Mouse (Mus musculus) heart, embryonic 12.5 days (tissue): ENCODE measurements around the gene Mtch2. TPM values are rescaled to one million over a fixed set of nuclear protein-coding genes. Genes with fewer than 3 reads are reported as not detected.

Source experiments
- ATAC-seq: fragments of 200-750 bp; cut with Nextera tagmentation; 2 replicates; pipeline ENCODE4 v1.8.0; 2017; ENCODE audit warnings: moderate TSS enrichment, moderate library complexity; ENCODE audit not compliant: insufficient number of reproducible peaks, low FRiP score
- H3K27ac ChIP-seq: fragments of 300-500 bp; sonication (generic); 2 replicates; pipeline ENCODE4 v1.5.1; 2016; ENCODE audit warnings: mild to moderate bottlenecking, moderate library complexity; ENCODE audit not compliant: poor library complexity, severe bottlenecking
- H3K27me3 ChIP-seq: fragments of 300-500 bp; sonication (generic); replicated peaks from 2 replicates; pipeline ENCODE4 v1.6.1; 2016; ENCODE audit warnings: mild to moderate bottlenecking, moderate library complexity
- H3K36me3 ChIP-seq: fragments of 300-500 bp; sonication (generic); 2 replicates; pipeline ENCODE4 v1.6.1; 2016; ENCODE audit warnings: mild to moderate bottlenecking, moderate library complexity
- H3K4me1 ChIP-seq: fragments of 300-500 bp; sonication (generic); replicated peaks from 2 replicates; pipeline ENCODE4 v1.6.1; 2016; ENCODE audit warnings: mild to moderate bottlenecking
- H3K4me2 ChIP-seq: fragments of 300-500 bp; sonication (generic); 2 replicates; pipeline ENCODE4 v1.6.1; 2016; ENCODE audit warnings: mild to moderate bottlenecking, moderate library complexity
- H3K4me3 ChIP-seq: fragments of 300-500 bp; sonication (generic); 2 replicates; pipeline ENCODE4 v1.5.1; 2016; ENCODE audit warnings: mild to moderate bottlenecking
- H3K9ac ChIP-seq: fragments of 300-500 bp; sonication (generic); 2 replicates; pipeline ENCODE4 v1.6.1; 2016; ENCODE audit warnings: mild to moderate bottlenecking, moderate library complexity
- H3K9me3 ChIP-seq: fragments of 300-500 bp; sonication (generic); replicated peaks from 2 replicates; pipeline ENCODE4 v1.6.1; 2016; ENCODE audit warnings: mild to moderate bottlenecking, moderate library complexity
- WGBS: fragments of 180-500 bp; shearing (Covaris S2); methylation state at CpG from one replicate; pipeline ENCODE4 v1.1.7; 2016; 5-methylcytosine and 5-hydroxymethylcytosine counted together
- polyA plus RNA-seq: library from polyadenylated mRNA; unstranded; fragments of >200 nt; fragmentation: Nextera tagmentation; extraction: Ambion mirVana; gene quantifications from 2 replicates; pipeline ENCODE4 v1.2.1, GENCODE M21; 2016

Mtch2 gene
- polyA plus RNA-seq, 1 experiment from 2014 or later: 211 TPM

DNA sequence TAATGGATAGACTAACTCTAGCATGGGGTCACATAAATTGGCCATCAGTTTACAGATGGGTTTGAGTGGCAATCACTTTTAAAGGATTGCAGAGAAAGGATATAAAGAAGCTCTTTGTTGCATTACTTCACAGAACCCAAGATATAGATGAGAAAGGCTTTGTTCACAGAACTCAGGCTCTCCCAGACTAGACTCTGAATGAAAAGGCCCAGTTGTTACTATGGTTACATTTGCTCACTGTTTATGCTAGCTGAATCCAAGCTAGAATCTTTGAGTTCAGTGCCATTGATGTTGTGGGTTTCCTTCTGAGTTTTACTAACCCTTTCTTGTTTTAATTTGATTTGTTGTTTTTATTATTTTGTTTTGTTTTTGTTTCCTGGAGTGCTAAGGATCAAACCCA is 17.2 kb downstream of the Mtch2 start:
- H3K27ac ChIP-seq: no peak overlapping the region
- H3K36me3 ChIP-seq: peaks cover 74% of the 10 kb centered on the region
- no peaks in the 10 kb centered on the region for H3K27me3 ChIP-seq

DNA sequence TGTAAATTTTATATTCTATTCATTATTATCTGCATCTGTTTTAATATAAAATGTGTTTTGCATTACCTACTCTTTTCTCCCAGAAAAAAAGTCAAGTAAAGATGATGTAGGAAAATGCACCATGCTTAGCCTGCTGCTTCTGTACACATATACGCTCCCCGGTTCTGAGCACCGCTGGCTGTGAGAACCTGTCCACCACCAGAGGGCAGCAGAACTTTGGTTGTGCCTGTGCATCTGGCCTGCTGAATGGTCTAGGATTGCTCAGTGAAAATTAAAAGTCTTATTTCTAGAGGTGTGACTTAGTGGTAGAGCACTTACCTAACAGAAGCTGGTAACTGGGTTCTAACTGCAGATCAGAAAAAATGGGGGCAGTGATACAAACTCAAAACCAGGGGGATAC is 19.6 kb downstream of the Mtch2 start:
- H3K27ac ChIP-seq: no peak overlapping the region
- H3K9me3 ChIP-seq: no peaks in the 10 kb centered on the region
- H3K36me3 ChIP-seq: peaks cover 59% of the 10 kb centered on the region
- peak; percentile 78; the same call in 1 of the 2 replicates for ATAC-seq
- no peak overlapping the region for H3K4me2 ChIP-seq
- WGBS: 36% methylated on average over 3 of the region's 3 CpGs
- H3K27me3 ChIP-seq: no peaks in the 10 kb centered on the region
- peaks cover 28% of the 10 kb centered on the region for H3K4me1 ChIP-seq
- no peak overlapping the region for H3K9ac ChIP-seq
- H3K4me3 ChIP-seq: no peak overlapping the region

More for the DNA sequence above, 17.2 kb downstream of the Mtch2 start:
- no peak for ATAC-seq
- Histone ChIP-seq H3K9ac (no peak overlapping the region), H3K9me3 (no peaks in the 10 kb centered on the region), H3K4me3 (no peak overlapping the region), H3K4me2 (no peak overlapping the region), H3K4me1 (peaks cover 6% of the 10 kb centered on the region)

DNA sequence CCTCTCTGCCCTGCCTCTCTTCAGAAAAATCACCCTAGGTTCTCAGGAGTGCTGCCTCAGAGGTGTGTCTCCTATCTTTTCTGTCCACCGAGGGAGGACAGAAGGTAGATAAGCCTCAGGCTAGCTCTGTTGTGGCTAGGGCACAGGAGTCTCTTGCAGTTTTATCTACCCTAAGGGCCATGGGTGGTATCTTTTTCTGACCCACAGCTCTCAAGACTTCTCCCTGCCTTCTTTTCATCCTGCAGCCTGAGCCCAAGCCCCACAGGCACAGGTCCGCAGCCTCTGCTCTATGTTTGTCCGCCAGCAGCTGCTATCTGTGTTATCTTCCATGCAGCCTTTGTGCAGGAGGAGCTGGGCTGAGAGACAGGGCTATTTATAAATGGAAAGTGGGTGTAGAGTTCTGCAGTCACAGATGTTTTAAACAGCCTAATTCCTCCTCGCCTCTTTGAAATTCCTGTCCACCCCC is 23.2 kb downstream of the Mtch2 start:
- Histone ChIP-seq H3K9me3 (no peaks in the 10 kb centered on the region), H3K4me3 (no peak overlapping the region), H3K4me2 (peak overlapping the region; percentile 60), H3K4me1 (peaks cover 32% of the 10 kb centered on the region), H3K27me3 (no peaks in the 10 kb centered on the region), H3K9ac (peak overlapping the region; percentile 51; the same call in 1 of the 2 replicates), H3K36me3 (peaks cover 29% of the 10 kb centered on the region), H3K27ac (peak overlapping the region; percentile 95)
- peak; percentile 88 for ATAC-seq
- 2% methylated on average over 4 of the region's 4 CpGs for WGBS

DNA sequence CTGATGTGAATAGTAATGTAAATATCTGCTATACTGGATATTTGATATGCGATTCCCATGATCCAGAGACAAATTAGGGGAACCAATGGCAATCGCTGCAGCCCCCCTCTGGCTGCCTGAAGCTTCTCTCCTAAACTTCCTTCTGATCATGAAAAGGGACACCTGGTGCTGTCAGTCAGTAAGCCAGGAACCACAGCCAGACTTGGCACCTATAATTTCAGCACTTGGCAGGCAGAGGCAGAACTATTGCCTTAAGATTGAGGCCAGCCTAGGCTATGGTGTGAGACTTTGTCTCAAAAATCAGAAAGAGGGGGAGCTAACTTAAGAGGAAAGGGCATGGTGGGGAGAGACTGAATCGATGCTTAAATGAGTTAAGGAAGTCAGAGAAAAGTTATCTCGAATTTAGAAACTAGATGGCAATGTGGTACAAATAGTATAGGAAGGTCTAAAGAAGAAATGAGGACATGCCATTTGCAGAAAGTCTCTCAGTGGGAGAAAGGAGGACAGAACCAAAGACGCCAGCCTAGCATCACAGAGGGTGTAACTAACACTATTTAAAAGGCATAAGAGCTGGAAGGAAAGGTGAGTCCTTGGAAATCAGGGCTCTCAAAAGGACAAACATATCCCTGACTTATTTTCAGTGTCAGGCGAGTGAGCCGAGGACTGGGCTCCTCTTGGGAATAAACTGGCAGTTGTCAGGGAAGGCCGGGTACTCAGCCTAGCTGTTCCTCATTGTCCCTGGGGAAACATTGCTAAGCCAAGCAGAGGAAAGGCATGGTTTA is 24.4 kb downstream of the Mtch2 start:
- Histone ChIP-seq H3K27me3 (no peaks in the 10 kb centered on the region), H3K27ac (peak overlapping the region; percentile 95), H3K4me1 (peaks cover 32% of the 10 kb centered on the region), H3K4me3 (no peak overlapping the region), H3K4me2 (0 out of 2 replicates have a peak overlapping the region, but pooled peaks have one; percentile 60), H3K9ac (no peak overlapping the region), H3K9me3 (no peaks in the 10 kb centered on the region), H3K36me3 (peaks cover 19% of the 10 kb centered on the region)
- WGBS: 62% methylated on average over 8 of the region's 8 CpGs
- ATAC-seq: no peak

DNA sequence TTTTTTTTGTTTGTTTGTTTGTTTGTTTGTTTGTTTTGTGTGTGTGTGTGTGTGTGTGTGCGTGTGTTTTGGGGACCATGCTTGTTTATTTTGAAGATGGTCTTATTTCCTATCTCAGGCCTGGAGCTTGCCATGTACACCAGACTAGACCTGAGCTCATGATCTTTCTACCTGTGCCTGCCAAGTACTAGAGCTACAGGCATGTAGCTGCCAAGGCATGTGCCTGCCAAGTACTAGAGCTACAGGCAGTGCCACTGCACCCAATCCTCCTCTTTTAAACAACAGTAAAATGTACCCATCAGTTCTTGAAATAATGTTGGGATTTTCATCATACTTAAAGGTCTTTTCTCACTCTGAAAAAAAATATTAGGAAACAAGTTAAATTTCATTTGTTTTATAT is 27.1 kb downstream of the Mtch2 start:
- Histone ChIP-seq H3K4me1 (peaks cover 41% of the 10 kb centered on the region), H3K9me3 (no peaks in the 10 kb centered on the region), H3K27me3 (no peaks in the 10 kb centered on the region), H3K4me2 (no peak overlapping the region), H3K9ac (no peak overlapping the region), H3K36me3 (no peaks in the 10 kb centered on the region), H3K4me3 (no peak overlapping the region), H3K27ac (no peak overlapping the region)
- no peak for ATAC-seq
- WGBS: 100% methylated on average over 1 of the region's 1 CpGs

DNA sequence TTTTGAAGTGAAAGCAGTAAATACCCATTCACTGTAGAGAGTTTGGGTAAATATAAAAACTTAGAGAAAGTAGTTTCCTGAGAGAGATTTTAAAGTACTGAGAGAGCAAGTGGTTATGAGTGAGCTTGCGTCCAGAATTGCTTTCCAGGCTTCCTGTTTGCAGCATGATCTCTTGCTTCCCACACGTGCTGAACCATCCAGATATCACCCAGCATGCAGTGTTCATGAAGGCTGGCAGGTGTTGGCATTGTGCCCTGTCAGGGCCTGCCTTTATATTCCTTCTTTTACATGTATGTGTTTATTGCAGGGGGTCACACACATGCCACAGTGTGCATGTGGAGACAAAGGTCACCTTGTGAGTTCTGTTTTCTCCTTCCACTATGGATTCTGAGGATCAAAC is 28.3 kb downstream of the Mtch2 start:
- no peaks in the 10 kb centered on the region for H3K27me3 ChIP-seq
- H3K36me3 ChIP-seq: no peaks in the 10 kb centered on the region
- no peaks in the 10 kb centered on the region for H3K9me3 ChIP-seq
- H3K4me3 ChIP-seq: no peak overlapping the region
- H3K4me1 ChIP-seq: peaks cover 41% of the 10 kb centered on the region
- no peak overlapping the region for H3K9ac ChIP-seq
- WGBS: 48% methylated on average over 2 of the region's 2 CpGs
- H3K4me2 ChIP-seq: no peak overlapping the region
- no peak overlapping the region for H3K27ac ChIP-seq
- ATAC-seq: no peak

DNA sequence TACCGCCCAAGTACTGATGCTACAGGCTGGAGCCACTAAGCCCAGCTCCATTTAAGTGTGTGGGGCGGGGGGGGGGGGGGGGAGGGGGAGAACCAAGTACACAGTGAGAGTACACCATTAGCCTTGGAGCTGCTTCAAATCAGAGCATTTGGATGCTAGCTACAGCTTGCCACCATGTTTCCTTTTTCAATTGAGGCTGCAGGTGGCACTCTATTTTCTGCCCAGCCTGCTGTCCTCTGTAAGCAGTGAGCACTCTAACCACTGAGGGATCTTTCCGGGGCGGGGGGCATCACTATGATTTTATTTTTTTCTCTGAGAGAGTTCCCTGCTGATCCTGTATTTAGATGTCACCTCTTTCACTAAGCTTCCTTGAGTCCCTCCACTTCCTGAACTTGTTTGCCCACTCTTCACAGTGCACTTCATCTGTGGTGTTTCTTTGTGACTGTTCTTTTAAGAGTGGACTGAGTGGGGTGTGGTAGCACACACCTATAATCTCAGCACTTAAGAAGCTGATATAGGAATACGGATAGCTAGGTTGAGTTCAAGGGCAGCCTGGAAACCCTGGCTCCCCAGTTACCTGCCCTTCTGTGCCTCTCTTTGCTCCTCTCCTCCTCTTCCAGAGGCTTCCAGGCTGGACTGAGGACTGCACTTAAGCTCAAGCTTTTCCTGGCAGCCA is 30.8 kb downstream of the Mtch2 start:
- Histone ChIP-seq H3K9ac (no peak overlapping the region), H3K4me1 (peaks cover 24% of the 10 kb centered on the region), H3K4me2 (no peak overlapping the region), H3K36me3 (no peaks in the 10 kb centered on the region), H3K27ac (no peak overlapping the region), H3K9me3 (no peaks in the 10 kb centered on the region), H3K27me3 (no peaks in the 10 kb centered on the region), H3K4me3 (no peak overlapping the region)
- 51% methylated on average over 5 of the region's 5 CpGs for WGBS
- ATAC-seq: no peak

DNA sequence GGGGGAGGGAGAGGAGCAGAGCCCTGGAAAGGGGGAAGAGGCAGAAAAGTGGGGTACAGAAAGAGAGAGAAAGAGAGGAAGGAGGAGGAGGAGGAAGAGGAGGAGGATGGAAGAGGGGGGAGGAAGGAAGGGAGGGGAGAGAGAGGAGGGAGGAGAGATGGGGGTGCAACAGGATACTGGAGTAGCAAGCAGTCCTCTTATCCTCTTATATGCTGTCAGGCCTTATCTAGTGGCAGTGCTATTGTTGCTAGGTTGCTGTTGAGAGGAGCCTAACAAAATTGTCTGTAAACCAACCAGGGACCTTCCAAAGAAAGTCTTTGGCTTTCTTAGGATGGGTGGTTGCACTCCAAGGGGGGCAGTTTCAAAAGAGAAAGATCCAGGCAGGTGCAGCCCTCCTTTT is 32.5 kb downstream of the Mtch2 start:
- H3K9ac ChIP-seq: no peak overlapping the region
- no peak overlapping the region for H3K4me3 ChIP-seq
- H3K4me1 ChIP-seq: peaks cover 24% of the 10 kb centered on the region
- peaks cover 5% of the 10 kb centered on the region for H3K27me3 ChIP-seq
- peak overlapping the region; percentile 18; the same call in 1 of the 2 replicates for H3K4me2 ChIP-seq
- no peaks in the 10 kb centered on the region for H3K36me3 ChIP-seq
- 0 out of 2 replicates have a peak, but pooled peaks cover 3% of the 10 kb centered on the region for H3K9me3 ChIP-seq
- no peak overlapping the region; the same call in 1 of the 2 replicates for H3K27ac ChIP-seq
- no peak for ATAC-seq

DNA sequence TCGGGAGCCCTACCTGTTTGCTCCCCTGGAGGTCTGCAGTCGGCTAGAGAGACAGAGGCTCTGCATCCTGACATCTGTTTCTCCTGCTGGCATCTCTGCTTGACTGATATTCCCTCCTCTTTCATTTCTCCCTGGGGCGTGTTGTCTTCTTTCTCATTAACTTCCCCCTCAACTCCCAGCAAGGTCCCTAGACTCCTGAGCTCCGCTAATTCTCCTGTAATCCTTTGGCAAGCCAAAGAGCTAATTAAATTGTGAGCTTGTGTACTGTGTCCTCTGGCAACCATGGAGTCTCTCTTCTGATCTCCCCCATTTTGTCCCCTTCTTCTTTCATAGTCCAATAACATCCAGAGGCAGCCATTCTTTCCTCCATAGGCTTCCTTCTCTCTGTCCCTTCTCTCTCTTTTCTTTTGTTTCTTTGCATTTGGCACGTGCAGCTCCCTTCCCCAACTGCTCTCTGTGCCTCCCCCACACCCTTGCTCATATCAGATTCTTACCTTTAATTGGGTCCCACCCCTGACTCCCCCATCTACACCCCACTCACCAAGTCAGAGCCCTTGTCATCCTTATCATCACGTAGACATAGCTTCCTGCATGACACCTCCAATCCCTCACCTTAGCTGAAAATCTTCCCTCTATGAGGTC is 33.3 kb downstream of the Mtch2 start:
- Histone ChIP-seq H3K4me2 (no peak overlapping the region), H3K9me3 (0 out of 2 replicates have a peak, but pooled peaks cover 3% of the 10 kb centered on the region), H3K4me3 (no peak overlapping the region), H3K27me3 (peaks cover 12% of the 10 kb centered on the region), H3K4me1 (peaks cover 33% of the 10 kb centered on the region), H3K9ac (no peak overlapping the region), H3K27ac (no peak overlapping the region), H3K36me3 (no peaks in the 10 kb centered on the region)
- 36% methylated on average over 6 of the region's 6 CpGs for WGBS
- ATAC-seq: no peak

DNA sequence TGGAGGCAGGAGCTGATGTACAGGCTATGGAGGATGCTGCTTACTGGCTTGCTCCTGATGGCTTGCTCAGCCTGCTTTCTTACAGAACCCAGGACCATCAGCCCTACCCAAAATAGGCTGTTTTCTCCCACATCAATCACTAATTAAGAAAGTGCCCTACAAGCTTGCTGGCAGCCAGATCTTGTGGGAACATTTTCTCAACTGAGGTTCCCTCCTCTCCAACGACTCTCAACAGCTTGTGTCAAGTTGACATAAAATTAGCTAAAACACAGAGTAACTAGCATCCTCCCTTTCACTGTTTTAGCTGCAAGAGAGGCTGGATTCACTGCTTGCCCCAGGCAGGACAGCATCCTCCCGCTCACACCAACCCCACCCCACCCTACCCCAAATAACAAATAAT is 34.9 kb downstream of the Mtch2 start:
- Histone ChIP-seq H3K36me3 (no peaks in the 10 kb centered on the region), H3K4me2 (no peak overlapping the region), H3K4me3 (no peak overlapping the region), H3K9me3 (0 out of 2 replicates have a peak, but pooled peaks cover 3% of the 10 kb centered on the region), H3K9ac (no peak overlapping the region), H3K27me3 (peaks cover 22% of the 10 kb centered on the region), H3K4me1 (peaks cover 46% of the 10 kb centered on the region), H3K27ac (no peak overlapping the region)
- 79% methylated on average over 2 of the region's 2 CpGs for WGBS
- ATAC-seq: no peak
